Mouse (Mus musculus): ENCODE results near the gene Mical2. TPM values are rescaled to one million over a fixed set of nuclear protein-coding genes. Genes with fewer than 3 reads are reported as not detected.

Mical2 gene
- total and polyA plus RNA-seq, 3 experiments = 0.22 TPM; not detected in 2

DNA sequence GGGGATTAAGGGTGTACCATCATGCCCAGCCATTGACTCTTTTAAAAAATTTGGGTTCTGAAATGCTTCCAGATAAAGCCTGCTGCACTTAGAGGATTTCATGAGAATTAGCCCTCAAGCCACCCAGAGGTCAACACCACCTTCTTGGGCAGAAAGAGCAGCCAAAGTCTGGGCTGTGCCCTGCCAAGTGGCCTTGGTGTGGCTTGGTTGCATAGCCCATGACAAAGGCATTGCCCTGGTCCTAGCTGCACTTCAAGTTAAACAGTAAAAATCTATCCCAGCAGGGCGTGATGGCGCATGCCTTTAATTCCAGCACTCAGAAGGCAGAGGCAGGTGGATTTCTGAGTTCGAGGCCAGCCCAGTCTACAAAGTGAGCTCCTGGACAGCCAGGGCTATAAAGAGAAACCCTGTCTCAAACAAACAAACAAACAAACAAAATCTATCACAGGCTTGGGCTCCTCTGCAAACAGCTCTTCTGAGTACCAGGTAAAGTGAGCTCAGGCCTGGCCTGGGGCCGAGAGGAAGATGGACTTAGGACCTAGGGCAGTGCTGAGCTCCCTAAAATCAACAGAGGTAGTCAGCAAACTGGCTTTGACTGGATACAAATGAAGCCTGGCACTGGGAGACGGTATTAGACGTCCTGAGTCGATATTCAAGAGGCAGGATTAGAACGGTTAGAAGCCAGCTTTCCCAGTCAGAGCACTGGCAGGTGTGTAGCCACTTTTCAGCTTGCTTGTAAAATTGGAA lies 224.5 kb downstream of the Mical2 start:
- DNase-seq (ENCODE audit: low spot score) (no peak), ATAC-seq (ENCODE audit: extremely low read depth, insufficient number of reproducible peaks, low FRiP score, poor library complexity, severe bottlenecking) (no peak)

DNA sequence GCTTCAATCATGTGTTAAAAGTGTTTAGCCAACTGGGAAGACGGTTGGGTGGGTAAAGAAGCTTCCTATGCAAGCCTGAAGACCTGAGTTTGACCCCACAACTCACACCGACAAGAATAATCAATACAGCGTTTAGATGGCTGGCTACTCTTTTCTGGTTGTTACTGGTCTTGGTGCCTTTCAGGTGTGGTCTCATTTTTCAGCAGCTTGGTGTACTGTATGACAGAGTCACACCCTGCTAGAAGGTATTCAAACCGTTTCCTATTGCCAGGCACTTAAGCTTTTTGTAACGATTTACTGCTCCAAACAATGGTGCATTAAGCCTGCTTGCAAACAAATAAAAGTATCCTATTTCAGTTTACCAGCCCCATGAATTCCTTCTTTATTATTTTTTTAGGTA lies 226.8 kb downstream of the Mical2 start:
- TF ChIP-seq CTCF (IDR thresholded peaks at IDR 0.05; ENCODE audit: low read depth, low read length) (no peak), GATA1 (IDR thresholded peaks at IDR 0.05; ENCODE audit: borderline replicate concordance, low read length) (no peak), GATA2 (IDR thresholded peaks at IDR 0.05; ENCODE audit: borderline replicate concordance, low read depth, low read length) (no peak), POLR2AphosphoS5 (IDR thresholded peaks at IDR 0.05; ENCODE audit: insufficient replicate concordance, low read depth, low read length) (no peak)
- 0 out of 2 replicates have a peak, but pooled peaks cover 10% of the 10 kb centered on the region for H3K9me3 ChIP-seq (replicated peaks)
- ATAC-seq (ENCODE audit: extremely low read depth, insufficient number of reproducible peaks, low FRiP score, poor library complexity, severe bottlenecking) = no peak
- H3K36me3 ChIP-seq (replicated peaks) = no peaks in the 10 kb centered on the region
- DNase-seq (ENCODE audit: low spot score) = no peak
- no peaks in the 10 kb centered on the region for H3K4me1 ChIP-seq (ENCODE audit: insufficient read depth, low read depth, low read length)
- H3K4me3 ChIP-seq (ENCODE audit: low read depth, low read length) = no peak overlapping the region
- no peaks in the 10 kb centered on the region for H3K27me3 ChIP-seq (ENCODE audit: insufficient read depth, low read length)

More for the DNA sequence above, 224.5 kb downstream of the Mical2 start:
- no peaks in the 10 kb centered on the region for H3K36me3 ChIP-seq (replicated peaks)
- TF ChIP-seq CTCF (IDR thresholded peaks at IDR 0.05; ENCODE audit: low read depth, low read length) (no peak), GATA2 (IDR thresholded peaks at IDR 0.05; ENCODE audit: borderline replicate concordance, low read depth, low read length) (no peak), TAL1 (conservative IDR thresholded peaks at IDR 0.05; ENCODE audit: low read depth, low read length) (no peak), GATA1 (IDR thresholded peaks at IDR 0.05; ENCODE audit: borderline replicate concordance, low read length) (no peak), POLR2AphosphoS5 (IDR thresholded peaks at IDR 0.05; ENCODE audit: insufficient replicate concordance, low read depth, low read length) (no peak)
- H3K27me3 ChIP-seq (ENCODE audit: insufficient read depth, low read length) = no peaks in the 10 kb centered on the region
- H3K9me3 ChIP-seq (replicated peaks) = peaks cover 12% of the 10 kb centered on the region; the same call in 1 of the 2 replicates
- H3K4me1 ChIP-seq (ENCODE audit: insufficient read depth, low read depth, low read length) = no peaks in the 10 kb centered on the region
- no peak overlapping the region for H3K4me3 ChIP-seq (ENCODE audit: low read depth, low read length)

DNA sequence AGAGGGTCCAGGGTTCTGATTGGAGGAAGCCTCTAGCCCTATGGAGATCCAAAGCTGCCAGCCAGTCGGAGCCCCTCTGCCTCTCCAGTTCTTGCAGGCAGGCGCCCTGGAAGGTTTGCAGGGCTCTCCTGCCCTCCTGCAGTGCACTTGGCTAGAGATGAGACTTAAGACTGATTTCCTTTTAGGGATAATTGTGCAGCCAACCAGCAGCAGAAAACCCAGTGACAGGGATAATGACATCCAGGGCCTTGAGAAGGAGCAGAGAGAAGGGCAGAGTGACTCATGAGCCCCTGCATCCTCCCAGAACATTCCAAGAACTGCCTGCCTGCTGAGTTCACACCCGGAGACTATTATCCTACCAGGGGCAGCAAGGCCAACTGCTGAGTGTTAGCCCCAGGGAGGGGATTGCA lies 228.2 kb downstream of the Mical2 start:
- H3K36me3 ChIP-seq (replicated peaks) = no peaks in the 10 kb centered on the region
- DNase-seq (ENCODE audit: low spot score) = no peak
- no peak for ATAC-seq (ENCODE audit: extremely low read depth, insufficient number of reproducible peaks, low FRiP score, poor library complexity, severe bottlenecking)
- no peaks in the 10 kb centered on the region for H3K27me3 ChIP-seq (ENCODE audit: insufficient read depth, low read length)
- no peak overlapping the region for H3K4me3 ChIP-seq (ENCODE audit: low read depth, low read length)
- TF ChIP-seq CTCF (IDR thresholded peaks at IDR 0.05; ENCODE audit: low read depth, low read length) = no peak
- TF ChIP-seq GATA1 (IDR thresholded peaks at IDR 0.05; ENCODE audit: borderline replicate concordance, low read length) = no peak
- no peak for TF ChIP-seq POLR2AphosphoS5 (IDR thresholded peaks at IDR 0.05; ENCODE audit: insufficient replicate concordance, low read depth, low read length)
- TF ChIP-seq GATA2 (IDR thresholded peaks at IDR 0.05; ENCODE audit: borderline replicate concordance, low read depth, low read length) = no peak
- H3K9me3 ChIP-seq (replicated peaks) = peaks cover 17% of the 10 kb centered on the region
- no peaks in the 10 kb centered on the region for H3K4me1 ChIP-seq (ENCODE audit: insufficient read depth, low read depth, low read length)

DNA sequence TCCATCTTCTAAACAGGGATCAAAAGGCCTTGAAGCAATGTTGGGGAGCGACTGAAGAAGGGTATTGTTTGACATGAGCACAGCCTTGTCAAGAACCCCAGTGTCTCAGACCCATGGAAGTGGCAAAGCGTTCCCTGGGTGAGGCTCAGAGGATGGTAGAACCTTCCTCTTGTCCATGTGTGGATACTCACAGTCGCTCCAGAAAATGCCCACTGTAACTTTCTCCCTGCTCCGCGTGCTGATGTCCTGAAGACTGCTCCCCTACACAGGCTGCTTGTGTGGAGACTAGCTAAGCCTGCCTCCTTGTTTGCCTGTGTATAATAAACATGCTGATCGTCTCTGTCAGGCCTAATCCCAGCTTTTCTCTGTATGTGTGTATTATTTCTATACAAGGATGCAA lies 228.7 kb downstream of the Mical2 start:
- Histone ChIP-seq H3K4me1 (ENCODE audit: insufficient read depth, low read depth, low read length) (no peaks in the 10 kb centered on the region), H3K27me3 (ENCODE audit: insufficient read depth, low read length) (no peaks in the 10 kb centered on the region), H3K9me3 (replicated peaks) (peaks cover 19% of the 10 kb centered on the region), H3K4me3 (ENCODE audit: low read depth, low read length) (no peak overlapping the region), H3K36me3 (replicated peaks) (no peaks in the 10 kb centered on the region)
- DNase-seq (ENCODE audit: low spot score) (no peak), ATAC-seq (ENCODE audit: extremely low read depth, insufficient number of reproducible peaks, low FRiP score, poor library complexity, severe bottlenecking) (no peak)
- TF ChIP-seq TAL1 (conservative IDR thresholded peaks at IDR 0.05; ENCODE audit: low read depth, low read length) = no peak
- no peak for TF ChIP-seq CTCF (IDR thresholded peaks at IDR 0.05; ENCODE audit: low read depth, low read length)
- no peak for TF ChIP-seq GATA2 (IDR thresholded peaks at IDR 0.05; ENCODE audit: borderline replicate concordance, low read depth, low read length)
- no peak for TF ChIP-seq GATA1 (IDR thresholded peaks at IDR 0.05; ENCODE audit: borderline replicate concordance, low read length)
- TF ChIP-seq POLR2AphosphoS5 (IDR thresholded peaks at IDR 0.05; ENCODE audit: insufficient replicate concordance, low read depth, low read length) = no peak

DNA sequence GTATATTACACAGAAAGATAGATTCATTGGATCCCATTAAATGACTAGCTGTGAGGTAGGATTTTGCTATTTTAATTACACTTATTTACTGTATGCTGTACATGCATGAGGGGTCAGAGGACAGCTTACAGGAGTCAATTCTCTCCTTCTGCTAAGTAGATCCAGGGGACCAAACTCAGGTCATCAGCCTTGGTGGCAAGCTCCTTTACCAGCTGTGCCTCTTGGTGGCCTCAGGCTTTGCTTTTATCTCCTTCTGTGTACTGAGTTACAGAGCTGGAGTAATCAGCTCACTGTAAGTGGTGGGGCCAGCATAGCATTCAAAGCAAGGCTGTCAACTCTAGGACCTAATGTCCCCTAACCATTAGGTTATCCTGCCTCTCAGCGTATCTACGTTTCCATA lies 229.3 kb downstream of the Mical2 start:
- no peaks in the 10 kb centered on the region for H3K4me1 ChIP-seq (ENCODE audit: insufficient read depth, low read depth, low read length)
- H3K4me3 ChIP-seq (ENCODE audit: low read depth, low read length) = no peak overlapping the region
- DNase-seq (ENCODE audit: low spot score) (no peak), ATAC-seq (ENCODE audit: extremely low read depth, insufficient number of reproducible peaks, low FRiP score, poor library complexity, severe bottlenecking) (no peak)
- peaks cover 19% of the 10 kb centered on the region for H3K9me3 ChIP-seq (replicated peaks)
- no peak for TF ChIP-seq POLR2AphosphoS5 (IDR thresholded peaks at IDR 0.05; ENCODE audit: insufficient replicate concordance, low read depth, low read length)
- no peak for TF ChIP-seq GATA1 (IDR thresholded peaks at IDR 0.05; ENCODE audit: borderline replicate concordance, low read length)
- no peaks in the 10 kb centered on the region for H3K36me3 ChIP-seq (replicated peaks)
- no peaks in the 10 kb centered on the region for H3K27me3 ChIP-seq (ENCODE audit: insufficient read depth, low read length)

DNA sequence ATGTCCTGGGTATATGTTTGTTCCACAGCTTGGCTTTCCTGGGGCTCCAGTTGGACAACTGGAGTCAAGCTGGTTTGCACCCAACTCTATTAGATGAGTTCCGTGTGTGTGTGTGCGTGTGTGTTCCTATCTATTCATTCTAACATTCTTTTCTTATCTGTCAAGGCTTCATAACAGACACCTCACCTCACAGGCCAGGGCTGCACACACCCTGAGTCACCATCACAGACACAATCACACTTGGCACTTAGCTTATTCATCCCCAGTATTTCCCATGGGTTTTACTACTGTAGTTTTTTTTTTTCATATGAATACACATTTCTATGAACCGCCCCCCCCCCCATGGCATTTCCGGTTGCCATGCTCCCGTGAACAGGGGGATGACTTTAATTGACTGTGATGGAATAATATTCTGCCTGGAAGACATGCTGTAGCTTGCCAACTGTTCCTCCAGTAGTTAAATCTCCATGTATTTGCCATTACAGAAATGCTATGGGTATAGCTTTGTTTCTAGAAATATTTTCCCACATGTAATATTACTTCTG lies 230.0 kb downstream of the Mical2 start:
- H3K27me3 ChIP-seq (ENCODE audit: insufficient read depth, low read length) = no peaks in the 10 kb centered on the region
- H3K4me3 ChIP-seq (ENCODE audit: low read depth, low read length) = no peak overlapping the region
- no peaks in the 10 kb centered on the region for H3K4me1 ChIP-seq (ENCODE audit: insufficient read depth, low read depth, low read length)
- DNase-seq (ENCODE audit: low spot score) = no peak
- no peak for ATAC-seq (ENCODE audit: extremely low read depth, insufficient number of reproducible peaks, low FRiP score, poor library complexity, severe bottlenecking)
- TF ChIP-seq GATA1 (IDR thresholded peaks at IDR 0.05; ENCODE audit: borderline replicate concordance, low read length) = no peak
- TF ChIP-seq POLR2AphosphoS5 (IDR thresholded peaks at IDR 0.05; ENCODE audit: insufficient replicate concordance, low read depth, low read length) = no peak
- TF ChIP-seq TAL1 (conservative IDR thresholded peaks at IDR 0.05; ENCODE audit: low read depth, low read length) = no peak
- no peak for TF ChIP-seq GATA2 (IDR thresholded peaks at IDR 0.05; ENCODE audit: borderline replicate concordance, low read depth, low read length)
- TF ChIP-seq CTCF (IDR thresholded peaks at IDR 0.05; ENCODE audit: low read depth, low read length) = no peak
- peaks cover 19% of the 10 kb centered on the region for H3K9me3 ChIP-seq (replicated peaks)
- H3K36me3 ChIP-seq (replicated peaks) = no peaks in the 10 kb centered on the region

Data from G1E (cell line).